Mouse (Mus musculus) urinary bladder, adult 18-20 months (tissue): Measurements from ENCODE around the gene Arhgap25.
"Not testable (repeated sequence)": the region's sequence is repeated elsewhere in the genome, so short reads cannot be mapped to it uniquely, and the experiment has no call there.

ENCODE experiments used
- DNase-seq, 2 experiments: peaks; one replicate each; pipeline ENCODE4 v3.0.0; 2022; ENCODE audit warnings: low spot score in 2 of 2, mixed read lengths in 2 of 2

The Arhgap25 gene

GRCm38 (mm10) chr6:87535651-87536050 lies 2.6 kb upstream of the Arhgap25 start:
- no peak for DNase-seq

GRCm38 (mm10) chr6:87534855-87535575 lies 2.0 kb upstream of the Arhgap25 start:
- no peak for DNase-seq

- no peak for DNase-seq
These were observed 1.5 kb downstream of the Arhgap25 start for GRCm38 (mm10) chr6:87531456-87532015.

- DNase-seq = no peak
These were observed 2.7 kb downstream of the Arhgap25 start for GRCm38 (mm10) chr6:87530386-87530785.

GRCm38 (mm10) chr6:87527846-87528557 lies 5.1 kb downstream of the Arhgap25 start:
- no peak for DNase-seq

GRCm38 (mm10) chr6:87527366-87527765 lies 5.7 kb downstream of the Arhgap25 start:
- no peak for DNase-seq

GRCm38 (mm10) chr6:87525126-87525525 lies 7.9 kb downstream of the Arhgap25 start:
- no peak for DNase-seq

GRCm38 (mm10) chr6:87524281-87524680 lies 8.8 kb downstream of the Arhgap25 start:
- no peak for DNase-seq

GRCm38 (mm10) chr6:87523736-87524135 lies 9.3 kb downstream of the Arhgap25 start:
- no peak for DNase-seq

- no peak for DNase-seq
These were observed 10.0 kb downstream of the Arhgap25 start for GRCm38 (mm10) chr6:87523085-87523484.

- DNase-seq = no peak
These were observed 10.8 kb downstream of the Arhgap25 start for GRCm38 (mm10) chr6:87522236-87522635.

GRCm38 (mm10) chr6:87521705-87522104 lies 11.4 kb downstream of the Arhgap25 start:
- DNase-seq = not testable (repeated sequence)

- no peak for DNase-seq
These were observed 12.5 kb downstream of the Arhgap25 start for GRCm38 (mm10) chr6:87520572-87520971.

- no peak for DNase-seq
These were observed 13.2 kb downstream of the Arhgap25 start for GRCm38 (mm10) chr6:87519809-87520208.

GRCm38 (mm10) chr6:87518622-87519021 lies 14.4 kb downstream of the Arhgap25 start:
- no peak for DNase-seq

GRCm38 (mm10) chr6:87517753-87518409 lies 15.2 kb downstream of the Arhgap25 start:
- DNase-seq = no peak

GRCm38 (mm10) chr6:87514321-87514720 lies 18.7 kb downstream of the Arhgap25 start:
- DNase-seq = no peak

- peak; percentile 73 to 77 for DNase-seq
These were observed 19.9 kb downstream of the Arhgap25 start for GRCm38 (mm10) chr6:87513046-87513767.

- DNase-seq = peak in 1 of 2 experiments; percentile 51
These were observed 22.1 kb downstream of the Arhgap25 start for GRCm38 (mm10) chr6:87510999-87511398.

- DNase-seq = peak; percentile 38 to 59
These were observed 23.3 kb downstream of the Arhgap25 start for GRCm38 (mm10) chr6:87509806-87510205.

GRCm38 (mm10) chr6:87504875-87505274 lies 28.2 kb downstream of the Arhgap25 start:
- no peak for DNase-seq

GRCm38 (mm10) chr6:87503976-87504375 lies 29.1 kb downstream of the Arhgap25 start:
- no peak for DNase-seq
